ENCODE assay signal across 9 mouse cellular contexts in the genomic region with DNA sequence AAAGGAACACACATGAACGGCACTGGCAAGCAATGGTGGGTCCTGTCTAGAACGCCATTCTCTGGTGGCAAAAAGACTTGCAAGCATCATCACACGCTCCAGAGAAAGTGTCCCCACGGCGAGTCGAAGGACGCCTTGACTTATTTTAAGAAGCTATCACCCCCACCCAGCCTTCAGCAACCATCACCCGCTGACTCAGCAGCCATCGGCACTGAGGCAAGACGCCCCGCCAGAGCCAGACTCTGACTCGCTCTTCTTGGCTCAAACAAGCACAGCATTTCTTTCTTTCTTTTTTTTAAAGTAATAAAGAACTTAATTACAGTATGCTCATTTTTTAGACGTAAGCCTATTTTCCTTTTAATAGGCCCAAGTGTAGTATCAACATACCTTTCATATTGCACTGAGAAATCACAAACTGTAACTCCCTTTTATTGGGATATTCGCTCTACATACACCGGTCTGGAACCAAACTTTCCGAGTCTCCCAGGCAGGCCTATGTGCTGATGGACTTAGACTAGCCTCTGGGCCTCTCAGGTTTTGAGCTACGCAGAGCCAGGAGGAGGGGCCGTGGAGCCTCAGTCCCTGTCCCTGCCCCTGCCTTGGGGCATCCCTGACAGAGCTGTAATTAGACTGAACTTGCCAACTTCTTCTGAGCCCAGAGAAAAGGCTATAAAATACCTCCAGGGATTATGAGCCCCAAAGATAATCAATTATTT. TPM values are rescaled to one million over a fixed set of nuclear protein-coding genes. Genes with fewer than 3 reads are reported as not detected.
DNase-seq lines count a peak whose midpoint lies in the region; ATAC-seq and TF ChIP-seq lines count a peak whose summit lies in the region.
"Had no signal": no experiment of that assay in that cellular context is flagged by ENCODE, and none has a peak within 500 bp of the region (broad histone marks: within the 10 kb centered on the region; RNA-seq: fewer than 3 reads in every experiment).

No protein-coding gene starts in this region.

- peaks cover 4% of the 10 kb centered on the region; the same call in 1 of the 2 replicates for H3K4me1 ChIP-seq in forebrain, postnatal 0 days (ENCODE audit: insufficient read depth)
- peaks cover 57% of the 10 kb centered on the region for H3K4me1 ChIP-seq in limb, embryonic 14.5 days (ENCODE audit: control insufficient read depth, insufficient read depth, low read length)
- H3K4me1 ChIP-seq in thymus, adult 2 months (replicated peaks; ENCODE audit: control insufficient read depth, insufficient read depth, low read length): no peaks in the 10 kb centered on the region
- peaks cover 39% of the 10 kb centered on the region for H3K4me1 ChIP-seq in hindbrain, embryonic 12.5 days

- peak; percentile 22 to 31 for DNase-seq in left cerebral cortex, adult 18-20 months (ENCODE audit: low spot score in 2 of 2)
- no peak for DNase-seq in left cerebral cortex, adult 11 months (ENCODE audit: low spot score)
- peak; percentile 69 for DNase-seq in brain, embryonic 14.5 days (ENCODE audit: low read depth)
- DNase-seq in forebrain, postnatal 0 days: peak; percentile 49
- peak; percentile 63 for DNase-seq in limb, embryonic 14.5 days (ENCODE audit: low spot score)
- DNase-seq in thymus, adult 2 months: no peak
- DNase-seq: layer of hippocampus, adult 9-11 months had no signal

- no peak for TF ChIP-seq CTCF in brain, embryonic 14.5 days (IDR thresholded peaks at IDR 0.05; ENCODE audit: borderline replicate concordance, extremely low read depth, insufficient read depth, insufficient read length)
- TF ChIP-seq CTCF in forebrain, postnatal 0 days (IDR thresholded peaks at IDR 0.05; ENCODE audit: low read depth): no peak
- no peak for TF ChIP-seq CTCF in thymus, adult 2 months (IDR thresholded peaks at IDR 0.05; ENCODE audit: borderline replicate concordance, control insufficient read depth, extremely low read depth, insufficient read depth, low read length, poor library complexity)

- H3K36me3 ChIP-seq in forebrain, postnatal 0 days (ENCODE audit: insufficient read depth): no peaks in the 10 kb centered on the region
- no peaks in the 10 kb centered on the region for H3K36me3 ChIP-seq in limb, embryonic 14.5 days (ENCODE audit: control insufficient read depth, insufficient read depth, low read length)
- no peaks in the 10 kb centered on the region for H3K36me3 ChIP-seq in thymus, adult 2 months (ENCODE audit: control insufficient read depth, insufficient read depth, low read length)
- H3K36me3 ChIP-seq in hindbrain, embryonic 12.5 days: no peaks in the 10 kb centered on the region
- H3K36me3 ChIP-seq: hindbrain, embryonic 13.5 days had no signal

- no peaks in the 10 kb centered on the region for H3K9me3 ChIP-seq in forebrain, postnatal 0 days (ENCODE audit: low read length)
- H3K9me3 ChIP-seq in limb, embryonic 14.5 days (ENCODE audit: control insufficient read depth, low read length): no peaks in the 10 kb centered on the region
- H3K9me3 ChIP-seq in hindbrain, embryonic 12.5 days (replicated peaks): no peaks in the 10 kb centered on the region
- H3K9me3 ChIP-seq: hindbrain, embryonic 13.5 days had no signal

- 46% methylated on average over 18 of the region's 18 CpGs for WGBS in forebrain, postnatal 0 days
- WGBS in limb, embryonic 14.5 days: 38% methylated on average over 18 of the region's 18 CpGs
- 94% methylated on average over 18 of the region's 18 CpGs for WGBS in thymus, adult 2 months
- 79% methylated on average over 18 of the region's 18 CpGs for WGBS in hindbrain, embryonic 12.5 days

- H3K27me3 ChIP-seq in forebrain, postnatal 0 days (ENCODE audit: insufficient read depth, low read length): no peaks in the 10 kb centered on the region
- H3K27me3 ChIP-seq in limb, embryonic 14.5 days (ENCODE audit: control insufficient read depth, insufficient read depth, low read length): no peaks in the 10 kb centered on the region
- no peaks in the 10 kb centered on the region for H3K27me3 ChIP-seq in thymus, adult 2 months (ENCODE audit: control insufficient read depth, insufficient read depth, low read length)
- H3K27me3 ChIP-seq in hindbrain, embryonic 12.5 days: no peaks in the 10 kb centered on the region

- no peak for TF ChIP-seq POLR2A in brain, embryonic 14.5 days (IDR thresholded peaks at IDR 0.05; ENCODE audit: borderline replicate concordance, extremely low read depth, insufficient read depth, insufficient read length, poor library complexity, severe bottlenecking)
- TF ChIP-seq POLR2A in limb, embryonic 14.5 days (IDR thresholded peaks at IDR 0.05; ENCODE audit: borderline replicate concordance, extremely low read depth, insufficient read depth, insufficient read length): no peak
- TF ChIP-seq POLR2A in thymus, adult 2 months (IDR thresholded peaks at IDR 0.05; ENCODE audit: control insufficient read depth, extremely low read depth, insufficient read depth, low read length, poor library complexity): no peak

- H3K27ac ChIP-seq in forebrain, postnatal 0 days (ENCODE audit: low read depth, low read length): no peak overlapping the region
- H3K27ac ChIP-seq in limb, embryonic 14.5 days (replicated peaks; ENCODE audit: low read depth, low read length): no peak overlapping the region; the same call in 1 of the 2 replicates
- no peak overlapping the region for H3K27ac ChIP-seq in thymus, adult 2 months (ENCODE audit: control insufficient read depth, insufficient read depth, low read length)
- no peak overlapping the region for H3K27ac ChIP-seq in hindbrain, embryonic 12.5 days
- H3K27ac ChIP-seq: hindbrain, embryonic 13.5 days had no signal

- no peak overlapping the region for H3K9ac ChIP-seq in forebrain, postnatal 0 days
- no peak overlapping the region for H3K9ac ChIP-seq in limb, embryonic 14.5 days (ENCODE audit: low read depth, low read length, severe bottlenecking)
- no peak overlapping the region for H3K9ac ChIP-seq in hindbrain, embryonic 12.5 days
- H3K9ac ChIP-seq: hindbrain, embryonic 13.5 days had no signal

- ATAC-seq in forebrain, postnatal 0 days: no peak
- peak; percentile 77 for ATAC-seq in limb, embryonic 14.5 days (ENCODE audit: low FRiP score, low read depth)
- no peak for ATAC-seq in hindbrain, embryonic 12.5 days (ENCODE audit: low FRiP score)

- no peak overlapping the region for H3K4me2 ChIP-seq in forebrain, postnatal 0 days (ENCODE audit: low read depth)
- no peak overlapping the region for H3K4me2 ChIP-seq in limb, embryonic 14.5 days (replicated peaks; ENCODE audit: low read depth, low read length, severe bottlenecking)
- H3K4me2 ChIP-seq in hindbrain, embryonic 12.5 days (replicated peaks): no peak overlapping the region
- H3K4me2 ChIP-seq: hindbrain, embryonic 13.5 days had no signal

- H3K4me3 ChIP-seq in forebrain, postnatal 0 days (ENCODE audit: low read depth, low read length): no peak overlapping the region
- H3K4me3 ChIP-seq in limb, embryonic 14.5 days (replicated peaks; ENCODE audit: low read length): no peak overlapping the region
- H3K4me3 ChIP-seq in thymus, adult 2 months (ENCODE audit: control insufficient read depth, insufficient read depth, low read length): no peak overlapping the region
- no peak overlapping the region for H3K4me3 ChIP-seq in hindbrain, embryonic 12.5 days
- H3K4me3 ChIP-seq: hindbrain, embryonic 13.5 days had no signal

RNA-seq across cellular contexts. Expression of a gene that starts 55.3 kb away (rescaled TPM):
- total RNA-seq in left cerebral cortex, adult 18-20 months (2021): 1 to 10 TPM; 1.1 to 1.8 TPM
- polyA plus RNA-seq in brain, embryonic 14.5 days (2012; rRNA removed): 6.4 and 7.4 TPM in 2 replicates
- total RNA-seq in forebrain, postnatal 0 days (2014; rRNA removed): 2.5 and 5.3 TPM in 2 replicates
- 1.8 and 2.4 TPM in 2 replicates for polyA plus RNA-seq in forebrain, postnatal 0 days (2015; fragmentation: Nextera tagmentation; extraction: Ambion mirVana)
- polyA plus RNA-seq in limb, embryonic 14.5 days (2012; rRNA removed): 33.0 and 48.1 TPM in 2 replicates
- 19.0 and 22.5 TPM in 2 replicates for polyA plus RNA-seq in limb, embryonic 14.5 days (2014; fragmentation: Nextera tagmentation; extraction: Ambion mirVana)
- polyA plus RNA-seq in thymus, adult 2 months (2012; rRNA removed): 0.65 and 0.71 TPM in 2 replicates
- 16.7 and 17.8 TPM in 2 replicates for polyA plus RNA-seq in hindbrain, embryonic 12.5 days (2016; fragmentation: Nextera tagmentation; extraction: Ambion mirVana)

Comparison
In these comparisons a context has a peak if more than half of its experiments do, and no peak if none do; other contexts are left out.
1. DNase-seq: peak in left cerebral cortex, adult 18-20 months (2 of 2), brain, embryonic 14.5 days (single experiment), forebrain, postnatal 0 days (single experiment) and limb, embryonic 14.5 days (single experiment); none in left cerebral cortex, adult 11 months (single experiment) and thymus, adult 2 months (single experiment).